Mouse (Mus musculus) kidney, postnatal 14 days (tissue): ENCODE data around the gene Arf4.
A peak's percentile ranks its signal among the peaks of the same experiment; 100 is the strongest.

Experiments used
- DNase-seq: peaks from one replicate; pipeline ENCODE4 v3.0.0; 2022; ENCODE audit warnings: mixed read lengths

Arf4 gene

GRCm38 (mm10) chr14:26637851-26638707 is at the start of gene Arf4:
Arf4 (plus strand) TSS chr14:26638074.
- DNase-seq = peak; percentile 99

GRCm38 (mm10) chr14:26591353-26591752 is 46.5 kb upstream of the Arf4 start:
- DNase-seq = no peak

GRCm38 (mm10) chr14:26593281-26593895 is 44.5 kb upstream of the Arf4 start:
- no peak for DNase-seq

- DNase-seq = no peak
These were observed 42.7 kb upstream of the Arf4 start for GRCm38 (mm10) chr14:26595167-26595566.

DNA sequence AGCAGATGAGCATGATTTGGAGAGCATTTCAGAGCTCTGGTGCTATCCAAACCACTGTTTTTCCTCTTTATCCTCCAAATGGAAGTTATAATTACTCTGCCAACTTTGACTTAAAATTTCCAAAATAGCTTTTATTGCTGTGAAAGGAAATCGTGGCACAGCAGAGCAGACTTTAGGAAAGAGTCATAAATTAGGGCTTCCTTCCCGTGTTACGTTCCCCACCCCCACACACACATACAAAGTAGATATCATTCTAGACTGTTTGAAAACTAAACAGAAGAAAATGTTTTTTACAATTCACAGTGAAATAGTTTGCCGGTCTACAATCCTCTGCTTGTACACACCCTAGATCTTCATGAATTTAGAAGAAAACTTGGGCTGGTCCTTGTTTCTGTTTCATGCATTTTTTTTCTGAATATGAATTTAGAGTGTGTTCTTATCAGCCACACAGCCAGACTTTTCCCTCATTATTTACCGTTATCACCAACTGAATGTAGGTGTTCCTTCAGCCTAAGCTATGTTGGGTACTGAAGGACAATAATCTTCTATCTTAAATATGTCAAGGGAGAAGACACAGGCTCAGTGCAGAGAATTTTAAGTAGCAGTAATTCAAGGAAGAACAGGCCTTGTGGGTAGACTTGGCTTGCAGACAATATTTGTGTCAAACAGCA is 42.0 kb upstream of the Arf4 start:
- peak; percentile 32 for DNase-seq

- no peak for DNase-seq
These were observed 32.5 kb upstream of the Arf4 start for GRCm38 (mm10) chr14:26605354-26605753.

DNA sequence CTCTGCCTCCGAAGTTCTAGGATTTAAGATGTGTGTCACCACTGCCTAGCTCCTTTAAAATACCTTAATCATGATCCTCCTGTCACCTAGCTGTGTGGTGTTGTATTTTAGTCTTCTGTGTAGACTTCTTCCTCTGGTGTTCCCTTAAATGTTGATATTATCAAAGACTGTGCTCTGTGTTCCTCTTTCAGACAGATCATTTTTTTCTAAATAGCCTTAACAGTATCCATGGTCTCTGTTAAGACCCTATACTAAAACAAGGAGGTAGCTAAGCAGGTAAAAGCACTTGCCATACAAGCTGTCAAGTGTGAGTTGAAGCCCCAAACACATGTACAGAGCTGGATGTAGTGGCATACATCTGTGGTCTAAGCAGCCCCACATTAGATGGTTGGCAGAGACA is 28.2 kb upstream of the Arf4 start:
- DNase-seq = no peak

DNA sequence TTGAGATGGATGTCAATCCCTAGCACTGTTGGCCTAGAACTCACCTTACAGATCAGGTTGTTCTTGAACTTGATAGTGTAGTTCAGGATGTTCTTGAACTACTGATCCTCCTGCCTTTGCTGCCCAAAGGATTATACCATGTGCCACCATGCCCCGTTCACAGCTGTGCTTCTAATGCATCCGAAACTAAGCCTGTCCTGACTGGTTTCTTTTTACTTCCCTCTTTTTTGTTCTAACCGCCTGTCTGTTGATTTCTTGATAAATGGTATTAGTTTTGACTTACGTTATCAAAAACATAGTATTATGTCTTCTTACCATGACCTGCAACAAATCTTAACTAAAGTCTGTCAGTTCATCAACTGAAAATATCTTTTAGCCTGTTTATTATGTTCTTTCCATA is 27.2 kb upstream of the Arf4 start:
- no peak for DNase-seq

DNA sequence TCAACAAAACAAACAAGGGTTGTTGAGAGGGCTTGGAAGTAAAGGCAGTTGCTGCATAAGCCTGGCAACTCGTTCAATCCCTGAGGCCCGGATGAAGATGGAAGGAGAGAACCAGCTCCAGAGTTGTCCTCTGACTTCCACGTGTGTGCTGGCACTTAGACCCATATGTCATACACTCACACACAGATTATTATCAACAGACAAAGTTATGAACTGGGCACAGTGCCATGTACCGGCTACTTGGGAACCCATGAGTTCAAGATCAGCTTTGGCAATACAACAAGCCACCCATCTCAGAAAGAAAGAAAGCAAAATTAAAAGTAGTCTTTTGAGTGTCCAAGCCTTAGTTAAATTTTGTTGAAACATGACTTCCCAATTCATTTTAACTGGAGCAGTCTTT is 12.6 kb upstream of the Arf4 start:
- DNase-seq = no peak

GRCm38 (mm10) chr14:26626605-26627140 is 11.2 kb upstream of the Arf4 start:
- DNase-seq = peak; percentile 16

- peak; percentile 76 for DNase-seq
These were observed 636 bp upstream of the Arf4 start for GRCm38 (mm10) chr14:26637025-26637850.

DNA sequence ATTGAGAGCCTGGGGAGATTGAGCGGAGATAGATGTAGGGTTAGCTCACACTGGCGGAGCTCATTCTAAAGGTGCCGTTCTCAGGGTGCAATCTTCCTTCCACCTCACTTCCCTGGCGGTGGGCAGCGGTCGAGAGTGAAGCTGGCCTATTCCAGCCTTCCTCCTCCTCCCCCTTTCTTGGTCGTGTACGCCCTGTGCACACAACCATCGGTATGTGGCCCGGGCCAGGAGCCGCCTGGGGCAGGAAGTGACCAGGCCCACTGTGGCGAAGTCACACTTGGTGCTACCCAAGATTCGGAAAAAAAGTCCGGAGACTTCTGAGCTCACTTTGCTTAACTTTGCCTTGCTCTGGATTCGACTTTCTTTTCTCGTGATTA is 822 bp downstream of the Arf4 start:
- DNase-seq = peak; percentile 79

- no peak for DNase-seq
These were observed 1.4 kb downstream of the Arf4 start for GRCm38 (mm10) chr14:26639251-26639650.

DNA sequence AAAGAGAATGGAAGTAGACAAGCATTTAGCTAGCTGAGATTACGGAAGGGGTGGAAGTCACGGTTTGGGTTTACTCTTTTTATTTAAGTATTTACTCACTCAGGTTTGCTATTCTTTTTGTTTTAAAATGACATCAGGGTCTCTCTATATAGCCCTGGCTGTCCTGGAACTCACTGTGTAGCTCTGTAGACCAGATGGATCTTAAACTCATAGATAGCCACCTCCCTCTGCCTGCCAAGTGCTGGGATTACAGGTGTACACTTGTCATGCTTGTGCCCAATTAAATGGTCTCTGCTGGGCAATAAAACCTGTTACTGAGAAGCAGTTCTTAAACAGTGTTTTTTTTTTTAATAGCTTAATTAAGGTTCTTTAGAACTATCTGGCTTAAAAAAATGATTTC is 2.1 kb downstream of the Arf4 start:
- DNase-seq = peak; percentile 23

DNA sequence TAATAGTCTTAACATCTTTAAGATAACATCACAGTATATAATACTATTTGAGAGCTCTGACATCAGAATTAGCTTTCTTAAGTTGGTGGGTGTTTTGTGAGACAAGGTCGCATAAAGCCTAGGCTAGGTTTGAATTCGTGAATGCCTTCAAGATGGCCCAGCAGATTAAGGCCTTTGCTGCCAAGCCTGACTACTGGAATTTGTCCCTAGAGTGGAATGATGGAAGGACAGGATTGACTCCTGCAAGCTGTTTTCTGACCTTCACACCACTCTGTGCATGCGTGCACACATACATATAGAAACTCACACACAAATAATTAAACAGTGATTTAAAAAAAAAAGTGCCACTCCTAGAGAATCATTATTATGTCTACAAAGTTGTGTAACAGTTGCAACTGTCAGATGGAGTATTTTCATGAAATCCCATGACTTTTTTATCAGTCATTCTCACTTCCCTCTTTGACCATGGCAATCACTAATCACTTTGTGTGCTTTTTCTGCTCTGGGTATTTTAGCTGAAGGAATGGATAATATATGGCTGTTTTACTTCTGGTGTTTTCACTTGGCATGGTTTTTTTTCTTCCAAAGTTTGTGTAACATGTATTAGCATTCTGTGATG is 5.2 kb downstream of the Arf4 start:
- DNase-seq = no peak

- no peak for DNase-seq
These were observed 8.2 kb downstream of the Arf4 start for GRCm38 (mm10) chr14:26645989-26646650.

GRCm38 (mm10) chr14:26647811-26648210 is 9.9 kb downstream of the Arf4 start:
- no peak for DNase-seq

DNA sequence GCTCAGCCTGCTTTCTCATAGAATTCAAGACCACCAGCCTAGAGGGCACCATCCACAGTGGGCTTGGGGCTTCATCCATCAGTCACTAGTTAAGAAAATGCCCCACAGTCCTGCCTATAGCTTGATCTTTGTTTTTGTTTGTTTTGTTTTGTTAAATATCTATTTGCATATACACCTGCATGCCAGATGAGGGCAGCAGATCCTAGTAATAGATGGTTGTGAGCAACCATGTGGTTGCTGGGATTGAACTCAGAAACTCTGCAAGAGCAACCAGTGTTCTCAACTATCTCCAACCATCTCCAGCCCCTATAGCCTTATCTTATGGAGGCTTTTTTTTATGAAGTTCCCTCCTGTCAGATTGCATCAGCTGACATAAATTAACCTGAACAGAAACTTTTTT is 14.0 kb downstream of the Arf4 start:
- no peak for DNase-seq

DNA sequence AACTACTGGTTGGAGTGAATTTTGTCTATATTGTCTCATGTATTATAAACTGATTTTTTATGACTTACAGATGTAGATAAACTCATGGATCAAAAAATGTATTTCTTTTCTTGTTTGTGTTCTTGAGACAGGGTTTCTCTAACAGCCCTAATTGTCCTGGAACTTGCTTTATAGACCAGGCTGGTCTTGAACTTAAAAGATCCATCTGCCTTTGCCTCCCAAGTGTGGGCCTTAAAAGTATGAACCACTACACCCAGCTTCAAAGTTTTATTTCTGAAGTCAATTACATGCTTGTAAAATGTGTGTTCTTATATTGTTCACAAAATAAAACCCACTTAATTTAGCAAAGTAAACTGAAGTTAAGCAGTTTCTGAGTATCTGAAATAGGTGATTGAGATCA is 20.3 kb downstream of the Arf4 start:
- DNase-seq = no peak

DNA sequence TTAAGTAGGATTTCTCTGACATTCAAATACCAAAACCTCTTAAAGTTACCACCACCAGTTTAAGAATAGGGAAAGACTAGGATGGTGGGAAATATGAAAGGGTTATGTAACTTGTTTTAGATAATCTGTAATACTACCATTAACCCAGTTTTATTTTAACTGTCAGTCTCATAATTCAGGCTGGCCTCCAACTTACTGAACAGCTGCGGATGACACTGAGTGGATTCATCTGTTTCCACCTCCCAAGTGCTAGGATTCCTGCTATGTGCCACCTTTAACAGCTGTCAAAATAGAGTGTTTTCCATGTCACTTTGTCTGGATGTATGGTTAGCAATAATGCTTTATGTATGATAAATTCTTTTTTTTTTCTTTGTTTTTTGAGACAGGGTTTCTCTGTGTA is 22.4 kb downstream of the Arf4 start:
- DNase-seq = no peak

GRCm38 (mm10) chr14:26662016-26662415 is 24.1 kb downstream of the Arf4 start:
- DNase-seq = no peak

GRCm38 (mm10) chr14:26662488-26662887 is 24.6 kb downstream of the Arf4 start:
- DNase-seq = no peak
